Mouse (Mus musculus): ENCODE measurements around the gene Pla2g4a. TPM values are rescaled to one million over a fixed set of nuclear protein-coding genes. Genes with fewer than 3 reads are reported as not detected.

Gene Pla2g4a
- polyA plus RNA-seq, 1 experiment, result not detected

DNA sequence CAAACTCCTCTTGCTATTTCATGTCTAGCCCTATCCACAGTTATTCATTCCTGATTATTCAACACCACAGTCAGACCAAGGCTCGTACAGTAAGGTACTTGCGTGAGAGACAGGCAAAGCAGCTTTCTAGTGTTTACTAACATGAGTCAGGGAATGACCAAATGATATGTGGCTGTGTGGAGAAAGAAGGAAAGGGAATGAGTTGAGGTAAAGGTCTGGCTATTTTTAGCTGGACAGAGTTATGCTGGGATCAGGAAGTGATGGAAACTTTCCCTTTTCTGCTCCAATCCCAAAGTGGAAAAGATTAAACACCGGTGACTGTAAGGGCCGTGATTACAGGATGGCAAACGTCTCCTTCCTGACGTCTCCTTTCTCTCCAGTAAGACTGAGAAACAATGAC lies 114.4 kb downstream of the Pla2g4a start:
- Histone ChIP-seq H3K4me1 (ENCODE audit: control insufficient read depth) (no peaks in the 10 kb centered on the region), H3K36me3 (ENCODE audit: control insufficient read depth) (no peaks in the 10 kb centered on the region), H3K9me3 (ENCODE audit: control insufficient read depth, low read length) (no peaks in the 10 kb centered on the region), H3K4me3 (replicated peaks) (no peak overlapping the region), H3K27me3 (ENCODE audit: control insufficient read depth) (no peaks in the 10 kb centered on the region)
- TF ChIP-seq TAL1 (IDR thresholded peaks at IDR 0.05; ENCODE audit: low read length) (no peak), GATA1 (IDR thresholded peaks at IDR 0.05; ENCODE audit: low read length) (no peak)

DNA sequence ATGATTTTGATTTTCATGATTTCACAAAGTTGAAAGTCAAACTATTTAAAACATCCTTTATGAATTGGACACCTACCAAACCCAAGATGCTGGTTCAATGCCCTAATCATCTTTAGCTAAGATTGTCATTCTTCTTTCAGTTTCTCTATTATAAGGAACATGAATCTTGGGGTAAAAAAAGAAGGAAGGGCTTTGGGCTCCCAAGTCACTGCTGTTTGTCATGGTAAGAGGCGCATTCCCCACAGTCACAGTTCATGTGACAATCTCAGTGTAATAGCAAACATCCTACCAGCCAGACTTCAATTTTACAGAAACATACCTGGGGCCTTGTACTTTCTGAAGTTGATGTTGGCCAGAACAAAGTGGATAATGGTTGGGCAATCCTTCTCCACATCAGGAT lies 119.2 kb downstream of the Pla2g4a start:
- H3K27me3 ChIP-seq (ENCODE audit: control insufficient read depth), result no peaks in the 10 kb centered on the region
- H3K4me1 ChIP-seq (ENCODE audit: control insufficient read depth), result no peaks in the 10 kb centered on the region
- TF ChIP-seq GATA1 (IDR thresholded peaks at IDR 0.05; ENCODE audit: low read length) (no peak), TAL1 (IDR thresholded peaks at IDR 0.05; ENCODE audit: low read length) (no peak)
- no peaks in the 10 kb centered on the region for H3K9me3 ChIP-seq (ENCODE audit: control insufficient read depth, low read length)
- no peak overlapping the region for H3K4me3 ChIP-seq (replicated peaks)
- no peaks in the 10 kb centered on the region for H3K36me3 ChIP-seq (ENCODE audit: control insufficient read depth)

DNA sequence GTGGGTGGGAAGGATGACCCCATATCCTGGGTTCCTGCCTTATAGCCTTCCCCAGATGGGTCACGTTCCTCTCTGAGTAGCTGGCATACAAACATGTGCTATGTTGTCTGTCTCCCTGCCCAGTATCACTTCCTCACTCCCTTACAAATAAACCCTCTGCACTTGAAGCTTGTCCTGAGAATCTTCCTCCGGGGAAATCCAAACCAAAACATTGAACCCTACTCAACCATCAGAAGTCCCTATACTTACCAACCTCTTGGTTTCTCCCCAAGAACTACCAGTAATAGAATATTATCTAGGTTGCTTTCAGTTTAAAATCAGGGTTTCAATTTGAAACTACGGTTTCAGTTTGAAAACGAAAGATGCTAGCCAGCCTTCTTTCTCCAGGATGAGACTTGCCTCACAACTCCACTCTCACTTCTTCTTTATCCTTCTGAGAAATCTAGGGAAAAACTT lies 120.1 kb downstream of the Pla2g4a start:
- TF ChIP-seq TAL1 (IDR thresholded peaks at IDR 0.05; ENCODE audit: low read length) (no peak), GATA1 (IDR thresholded peaks at IDR 0.05; ENCODE audit: low read length) (no peak)
- Histone ChIP-seq H3K27me3 (ENCODE audit: control insufficient read depth) (no peaks in the 10 kb centered on the region), H3K4me1 (ENCODE audit: control insufficient read depth) (no peaks in the 10 kb centered on the region), H3K4me3 (replicated peaks) (no peak overlapping the region), H3K36me3 (ENCODE audit: control insufficient read depth) (no peaks in the 10 kb centered on the region), H3K9me3 (ENCODE audit: control insufficient read depth, low read length) (no peaks in the 10 kb centered on the region)

DNA sequence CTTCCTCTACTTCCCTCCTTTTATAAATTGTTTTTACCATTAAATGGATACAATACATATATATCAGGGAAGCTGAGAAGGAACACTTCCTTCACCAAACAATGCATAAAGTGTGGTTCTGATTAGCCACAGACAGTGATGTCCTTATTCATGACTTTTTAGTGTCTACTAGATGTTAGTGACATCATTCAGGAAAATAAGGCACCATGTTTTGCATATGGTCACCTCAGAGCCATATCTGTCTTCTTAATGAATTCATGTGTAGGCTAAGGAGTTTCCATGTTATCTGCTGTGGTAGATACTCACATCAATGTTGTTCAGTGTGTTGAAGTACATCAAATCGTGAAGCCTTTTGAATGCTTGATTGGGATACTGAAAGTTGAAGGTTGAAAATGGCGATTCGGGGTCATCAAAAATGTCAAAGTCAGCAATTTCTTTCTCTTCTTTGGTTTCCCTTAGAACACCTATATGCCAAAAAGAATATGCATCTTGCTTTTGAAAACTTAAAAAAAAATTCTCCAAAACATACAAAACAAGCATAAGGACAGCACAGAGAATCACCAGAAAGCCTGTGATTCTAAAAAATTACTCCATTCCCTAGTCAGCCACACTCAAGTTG lies 120.7 kb downstream of the Pla2g4a start:
- no peaks in the 10 kb centered on the region for H3K9me3 ChIP-seq (ENCODE audit: control insufficient read depth, low read length)

DNA sequence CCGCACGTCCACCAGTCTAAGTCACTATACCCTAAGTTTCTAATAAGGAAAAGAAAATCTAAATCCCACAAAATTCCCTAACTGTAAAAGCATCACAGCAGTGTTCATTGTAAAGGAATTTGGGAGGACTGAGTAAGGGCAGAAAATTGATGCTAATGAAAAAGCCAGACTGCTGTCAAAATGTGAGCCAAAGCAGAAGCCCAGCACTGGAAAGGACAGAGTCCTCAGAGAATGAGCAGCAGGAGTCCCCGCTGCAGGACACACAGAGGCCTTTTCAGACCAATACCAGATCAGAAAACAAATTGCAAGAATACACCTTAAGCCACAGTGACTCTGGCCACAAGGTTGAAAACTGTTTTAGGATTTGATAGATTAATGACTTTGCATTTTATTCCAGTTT lies 124.6 kb downstream of the Pla2g4a start:
- H3K36me3 ChIP-seq (ENCODE audit: control insufficient read depth), result no peaks in the 10 kb centered on the region
- no peaks in the 10 kb centered on the region for H3K27me3 ChIP-seq (ENCODE audit: control insufficient read depth)
- TF ChIP-seq GATA1 (IDR thresholded peaks at IDR 0.05; ENCODE audit: low read length) (no peak), TAL1 (IDR thresholded peaks at IDR 0.05; ENCODE audit: low read length) (no peak)
- H3K9me3 ChIP-seq (ENCODE audit: control insufficient read depth, low read length), result no peaks in the 10 kb centered on the region
- H3K4me1 ChIP-seq (ENCODE audit: control insufficient read depth), result no peaks in the 10 kb centered on the region
- no peak overlapping the region for H3K4me3 ChIP-seq (replicated peaks)

More for the DNA sequence above, 120.7 kb downstream of the Pla2g4a start:
- H3K27me3 ChIP-seq (ENCODE audit: control insufficient read depth), result no peaks in the 10 kb centered on the region
- no peaks in the 10 kb centered on the region for H3K36me3 ChIP-seq (ENCODE audit: control insufficient read depth)
- no peak for TF ChIP-seq GATA1 (IDR thresholded peaks at IDR 0.05; ENCODE audit: low read length)
- TF ChIP-seq TAL1 (IDR thresholded peaks at IDR 0.05; ENCODE audit: low read length), result no peak
- no peak overlapping the region for H3K4me3 ChIP-seq (replicated peaks)
- H3K4me1 ChIP-seq (ENCODE audit: control insufficient read depth), result no peaks in the 10 kb centered on the region

DNA sequence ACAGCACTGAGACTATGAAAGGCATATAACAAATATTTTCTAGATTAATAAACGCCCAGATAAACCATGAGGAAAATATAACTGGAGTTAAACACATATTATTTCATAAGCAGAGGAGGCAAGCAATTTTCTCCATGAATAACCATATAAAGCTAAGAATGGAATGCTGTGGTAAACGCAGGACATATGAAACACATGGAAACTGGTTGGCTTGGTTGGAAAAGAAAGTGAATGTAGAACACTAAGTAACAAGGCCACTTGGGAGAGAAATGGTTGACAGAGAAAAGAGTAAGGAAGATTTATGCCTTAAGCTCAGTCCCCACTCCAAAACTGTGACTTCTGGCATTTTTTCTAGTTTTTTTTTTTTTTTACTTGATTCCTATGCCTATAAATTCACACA lies 127.2 kb downstream of the Pla2g4a start:
- Histone ChIP-seq H3K27me3 (ENCODE audit: control insufficient read depth) (no peaks in the 10 kb centered on the region), H3K9me3 (ENCODE audit: control insufficient read depth, low read length) (no peaks in the 10 kb centered on the region), H3K36me3 (ENCODE audit: control insufficient read depth) (no peaks in the 10 kb centered on the region), H3K4me1 (ENCODE audit: control insufficient read depth) (no peaks in the 10 kb centered on the region), H3K4me3 (replicated peaks) (no peak overlapping the region)
- TF ChIP-seq TAL1 (IDR thresholded peaks at IDR 0.05; ENCODE audit: low read length), result no peak
- TF ChIP-seq GATA1 (IDR thresholded peaks at IDR 0.05; ENCODE audit: low read length), result no peak

DNA sequence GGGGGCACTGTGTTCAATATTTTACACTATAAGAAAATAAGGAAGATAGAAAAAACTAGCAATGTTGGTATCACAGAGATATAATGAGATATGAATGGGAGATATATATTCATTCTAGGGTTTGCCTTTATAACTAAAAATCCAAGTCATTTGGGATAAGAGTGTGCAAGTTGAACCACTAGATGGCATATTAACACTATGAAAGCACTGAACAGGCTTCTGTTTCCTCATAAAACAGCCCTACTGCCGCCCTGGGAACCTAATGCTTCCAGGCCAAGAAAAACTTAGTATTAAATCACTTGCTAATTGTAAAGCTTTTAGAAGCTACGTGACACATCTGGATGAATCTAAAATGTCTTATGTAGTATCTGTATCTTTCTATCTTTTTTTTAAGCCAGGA lies 128.1 kb downstream of the Pla2g4a start:
- TF ChIP-seq GATA1 (IDR thresholded peaks at IDR 0.05; ENCODE audit: low read length) (no peak), TAL1 (IDR thresholded peaks at IDR 0.05; ENCODE audit: low read length) (no peak)
- no peaks in the 10 kb centered on the region for H3K36me3 ChIP-seq (ENCODE audit: control insufficient read depth)
- H3K4me3 ChIP-seq (replicated peaks), result no peak overlapping the region
- H3K27me3 ChIP-seq (ENCODE audit: control insufficient read depth), result no peaks in the 10 kb centered on the region
- H3K9me3 ChIP-seq (ENCODE audit: control insufficient read depth, low read length), result no peaks in the 10 kb centered on the region
- H3K4me1 ChIP-seq (ENCODE audit: control insufficient read depth), result no peaks in the 10 kb centered on the region

DNA sequence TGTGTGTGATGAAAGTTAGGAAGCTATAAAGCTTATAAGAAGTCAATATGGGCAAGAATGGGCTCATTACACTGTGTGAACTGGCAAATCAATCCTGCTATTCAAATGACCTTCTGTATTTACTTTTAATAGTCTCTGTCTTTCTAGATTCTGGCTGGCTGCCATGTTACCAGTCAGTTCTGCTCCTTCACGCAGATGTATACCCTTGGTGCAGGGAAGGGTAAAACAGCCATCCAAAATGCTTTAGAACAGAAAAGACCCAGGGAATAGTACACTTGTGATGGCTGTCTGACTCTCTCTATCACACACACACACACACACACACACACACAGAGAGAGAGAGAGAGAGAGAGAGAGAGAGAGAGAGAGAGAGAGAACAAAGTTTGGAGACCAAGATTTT lies 128.6 kb downstream of the Pla2g4a start:
- no peak overlapping the region for H3K4me3 ChIP-seq (replicated peaks)
- no peaks in the 10 kb centered on the region for H3K27me3 ChIP-seq (ENCODE audit: control insufficient read depth)
- H3K9me3 ChIP-seq (ENCODE audit: control insufficient read depth, low read length), result no peaks in the 10 kb centered on the region
- no peaks in the 10 kb centered on the region for H3K4me1 ChIP-seq (ENCODE audit: control insufficient read depth)
- TF ChIP-seq TAL1 (IDR thresholded peaks at IDR 0.05; ENCODE audit: low read length) (no peak), GATA1 (IDR thresholded peaks at IDR 0.05; ENCODE audit: low read length) (no peak)
- H3K36me3 ChIP-seq (ENCODE audit: control insufficient read depth), result no peaks in the 10 kb centered on the region

DNA sequence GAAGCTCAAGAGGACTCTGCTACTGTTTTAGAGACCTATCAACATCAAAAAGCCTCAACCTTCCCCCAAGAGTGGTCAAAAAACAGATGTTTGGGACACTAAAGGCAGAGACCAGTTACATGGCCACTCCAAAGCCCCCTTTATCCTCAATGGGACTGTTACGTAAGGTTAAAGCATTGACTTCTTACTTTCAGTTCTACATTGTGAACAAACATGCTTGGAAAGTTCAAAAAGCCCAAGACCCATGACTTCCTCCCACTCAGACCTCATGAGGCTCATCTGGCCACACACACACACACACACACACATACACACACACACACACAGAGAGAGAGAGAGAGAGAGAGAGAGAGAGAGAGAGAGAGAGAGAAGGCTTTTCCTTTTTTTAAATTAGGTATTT lies 130.0 kb downstream of the Pla2g4a start:
- no peaks in the 10 kb centered on the region for H3K9me3 ChIP-seq (ENCODE audit: control insufficient read depth, low read length)
- H3K27me3 ChIP-seq (ENCODE audit: control insufficient read depth), result no peaks in the 10 kb centered on the region
- no peaks in the 10 kb centered on the region for H3K4me1 ChIP-seq (ENCODE audit: control insufficient read depth)
- no peaks in the 10 kb centered on the region for H3K36me3 ChIP-seq (ENCODE audit: control insufficient read depth)
- H3K4me3 ChIP-seq (replicated peaks), result no peak overlapping the region
- TF ChIP-seq GATA1 (IDR thresholded peaks at IDR 0.05; ENCODE audit: low read length), result no peak
- no peak for TF ChIP-seq TAL1 (IDR thresholded peaks at IDR 0.05; ENCODE audit: low read length)
